Comparison of ENCODE assay signal across 8 mouse cellular contexts in the genomic region with DNA sequence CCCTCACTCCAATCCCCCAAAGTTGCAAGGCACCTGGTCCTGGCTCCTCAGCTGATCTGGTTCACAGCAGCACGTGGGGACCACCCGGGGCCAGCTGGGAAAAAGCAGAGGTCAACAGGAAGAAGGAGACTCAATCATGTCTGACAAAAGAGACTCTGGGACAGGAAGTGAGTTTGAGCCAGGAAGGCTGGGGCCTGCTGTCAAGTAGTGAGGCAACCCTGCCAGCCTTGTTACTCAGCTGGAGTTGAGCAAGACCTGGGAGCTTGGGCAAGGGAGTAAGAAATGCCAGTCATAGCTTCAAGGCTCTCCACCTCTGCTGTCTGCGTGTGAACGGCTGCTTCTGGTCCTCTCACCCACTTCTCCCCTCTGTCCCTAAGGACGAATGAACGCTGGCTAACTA. TPM values are rescaled to one million over a fixed set of nuclear protein-coding genes. Genes with fewer than 3 reads are reported as not detected.
DNase-seq lines count a peak whose midpoint lies in the region; ATAC-seq and TF ChIP-seq lines count a peak whose summit lies in the region.

A gene (minus strand): TSS at position 111 of the 400 bp plus-strand sequence.

- no peak for ATAC-seq in intestine, embryonic 16.5 days
- no peak for ATAC-seq in limb, embryonic 13.5 days (ENCODE audit: low FRiP score, low read depth)
- ATAC-seq in midbrain, embryonic 14.5 days (ENCODE audit: low FRiP score, low TSS enrichment): no peak

- TF ChIP-seq CTCF in brain, embryonic 14.5 days (IDR thresholded peaks at IDR 0.05; ENCODE audit: borderline replicate concordance, extremely low read depth, insufficient read depth, insufficient read length): no peak

- H3K27ac ChIP-seq in intestine, embryonic 16.5 days (ENCODE audit: low read length): no peak within 1 kb of the TSS
- H3K27ac ChIP-seq in limb, embryonic 13.5 days: no peak within 1 kb of the TSS
- H3K27ac ChIP-seq in midbrain, embryonic 14.5 days (replicated peaks; ENCODE audit: low read depth, low read length): no peak within 1 kb of the TSS

- no peaks in the 10 kb centered on the region for H3K36me3 ChIP-seq in intestine, embryonic 16.5 days (ENCODE audit: control insufficient read depth, insufficient read depth, low read length)
- no peaks in the 10 kb centered on the region for H3K36me3 ChIP-seq in limb, embryonic 13.5 days
- H3K36me3 ChIP-seq in midbrain, embryonic 14.5 days (ENCODE audit: control insufficient read depth, insufficient read depth, low read length): no peaks in the 10 kb centered on the region

- no peaks in the 10 kb centered on the region for H3K9me3 ChIP-seq in intestine, embryonic 16.5 days (ENCODE audit: control insufficient read depth, low read length)
- no peaks in the 10 kb centered on the region for H3K9me3 ChIP-seq in limb, embryonic 13.5 days
- no peaks in the 10 kb centered on the region for H3K9me3 ChIP-seq in midbrain, embryonic 14.5 days (ENCODE audit: control insufficient read depth, low read length)

- H3K27me3 ChIP-seq in intestine, embryonic 16.5 days (replicated peaks; ENCODE audit: control insufficient read depth, insufficient read depth, low read length): no peaks in the 10 kb centered on the region
- no peaks in the 10 kb centered on the region for H3K27me3 ChIP-seq in limb, embryonic 13.5 days
- no peaks in the 10 kb centered on the region for H3K27me3 ChIP-seq in midbrain, embryonic 14.5 days (ENCODE audit: control insufficient read depth, insufficient read depth, low read length)

- H3K4me3 ChIP-seq in intestine, embryonic 16.5 days (ENCODE audit: low read length): no peak within 1 kb of the TSS
- no peak within 1 kb of the TSS for H3K4me3 ChIP-seq in limb, embryonic 13.5 days
- H3K4me3 ChIP-seq in midbrain, embryonic 14.5 days (replicated peaks; ENCODE audit: low read depth, low read length): no peak within 1 kb of the TSS

- H3K4me2 ChIP-seq in intestine, embryonic 16.5 days (ENCODE audit: low read depth, low read length): no peak within 1 kb of the TSS
- no peak within 1 kb of the TSS for H3K4me2 ChIP-seq in limb, embryonic 13.5 days (replicated peaks)
- no peak within 1 kb of the TSS for H3K4me2 ChIP-seq in midbrain, embryonic 14.5 days (ENCODE audit: low read length)

- 51% methylated on average over 6 of the region's 6 CpGs for WGBS in intestine, embryonic 16.5 days
- 32% methylated on average over 6 of the region's 6 CpGs for WGBS in limb, embryonic 13.5 days
- 66% methylated on average over 6 of the region's 6 CpGs for WGBS in midbrain, embryonic 14.5 days

- H3K4me1 ChIP-seq in intestine, embryonic 16.5 days (ENCODE audit: control insufficient read depth, insufficient read depth, low read length): no peaks in the 10 kb centered on the region
- H3K4me1 ChIP-seq in limb, embryonic 13.5 days: 0 out of 2 replicates have a peak, but pooled peaks cover 8% of the 10 kb centered on the region
- H3K4me1 ChIP-seq in midbrain, embryonic 14.5 days (ENCODE audit: control insufficient read depth, insufficient read depth, low read length): no peaks in the 10 kb centered on the region

- no peak within 1 kb of the TSS for H3K9ac ChIP-seq in intestine, embryonic 16.5 days (ENCODE audit: low read depth, low read length)
- 0 out of 2 replicates have a peak within 1 kb of the TSS, but pooled peaks have one; percentile 19 for H3K9ac ChIP-seq in limb, embryonic 13.5 days
- H3K9ac ChIP-seq in midbrain, embryonic 14.5 days (replicated peaks; ENCODE audit: low read length): no peak within 1 kb of the TSS

- no peak for TF ChIP-seq POLR2A in brain, embryonic 14.5 days (IDR thresholded peaks at IDR 0.05; ENCODE audit: borderline replicate concordance, extremely low read depth, insufficient read depth, insufficient read length, poor library complexity, severe bottlenecking)

- no peak for DNase-seq in frontal cortex, adult 2 months (ENCODE audit: extremely low spot score in 1 of 2, low spot score in 1 of 2)
- no peak for DNase-seq in frontal cortex, postnatal 10 days (ENCODE audit: low spot score in 2 of 2)
- no peak for DNase-seq in brain, embryonic 14.5 days (ENCODE audit: low read depth)
- peak; percentile 93 for DNase-seq in gonadal fat pad, adult 2 months (ENCODE audit: low read depth)
- DNase-seq in midbrain, embryonic 14.5 days: no peak
- DNase-seq in c-Kit-positive CD71-positive TER-119-positive erythroid progenitor cells, embryonic 14.5 days (ENCODE audit: low spot score): no peak

RNA-seq across cellular contexts. Expression of the gene that starts here (rescaled TPM):
- 99.0 and 114 TPM in 2 replicates for polyA plus RNA-seq in frontal cortex, adult 2 months (2012; rRNA removed)
- polyA plus RNA-seq in brain, embryonic 14.5 days (2012; rRNA removed): 62.4 and 74.0 TPM in 2 replicates
- 63.6 and 82.3 TPM in 2 replicates for polyA plus RNA-seq in gonadal fat pad, adult 2 months (2012; rRNA removed)
- polyA plus RNA-seq in intestine, embryonic 16.5 days (2015; fragmentation: Nextera tagmentation; extraction: Ambion mirVana): 70.4 and 73.6 TPM in 2 replicates
- 98.8 and 102 TPM in 2 replicates for polyA plus RNA-seq in limb, embryonic 13.5 days (2015; fragmentation: Nextera tagmentation; extraction: Ambion mirVana)
- 67.4 and 86.3 TPM in 2 replicates for polyA plus RNA-seq in midbrain, embryonic 14.5 days (2014; fragmentation: Nextera tagmentation; extraction: Ambion mirVana)
